Mouse (Mus musculus): ENCODE measurements around the gene Sema3a.

- TF ChIP-seq CTCF (conservative IDR thresholded peaks at IDR 0.05; ENCODE audit: low read length), result no peak
- no peak for TF ChIP-seq POU5F1 (IDR thresholded peaks at IDR 0.05; ENCODE audit: borderline replicate concordance, low read length)
Measured at GRCm38 (mm10) chr5:13428702-13429101, 303.5 kb downstream of the Sema3a start.

Data from E14TG2a.4 (cell line).